Mouse (Mus musculus): ENCODE data around the gene Vasn.

- TF ChIP-seq EP300 (IDR thresholded peaks at IDR 0.05), result no peak
- no peak for TF ChIP-seq CTCF (IDR thresholded peaks at IDR 0.05)
These were observed 44.7 kb downstream of the Vasn start for GRCm38 (mm10) chr16:4684457-4684791.
